Mouse (Mus musculus) hindbrain, embryonic 11.5 days (tissue): ENCODE data around the gene Stk32c. TPM values are rescaled to one million over a fixed set of nuclear protein-coding genes. Genes with fewer than 3 reads are reported as not detected.
A peak's percentile ranks its signal among the peaks of the same experiment; 100 is the strongest.

ENCODE experiments used
- ATAC-seq: fragments of 200-750 bp; cut with Nextera tagmentation; 2 replicates; pipeline ENCODE4 v1.8.0; 2017; ENCODE audit warnings: mild to moderate bottlenecking, moderate TSS enrichment, moderate library complexity; ENCODE audit not compliant: low FRiP score
- DNase-seq: peaks from one replicate; pipeline ENCODE4 v3.0.0-alpha.2; 2015; ENCODE audit warnings: low spot score
- H3K27ac ChIP-seq: fragments of 300-500 bp; sonication (generic); 2 replicates; pipeline ENCODE4 v1.5.1; 2014; ENCODE audit warnings: mild to moderate bottlenecking, low read depth, low read length
- H3K27me3 ChIP-seq: fragments of 300-500 bp; sonication (generic); 2 replicates; pipeline ENCODE4 v1.6.1; 2014; ENCODE audit warnings: mild to moderate bottlenecking, low read length, moderate library complexity, mixed read lengths; ENCODE audit not compliant: control insufficient read depth, insufficient read depth
- H3K36me3 ChIP-seq: fragments of 300-500 bp; sonication (generic); 2 replicates; pipeline ENCODE4 v1.6.1; 2014; ENCODE audit warnings: mild to moderate bottlenecking, low read length, moderate library complexity, mixed read lengths; ENCODE audit not compliant: control insufficient read depth, insufficient read depth
- H3K4me1 ChIP-seq: fragments of 300-500 bp; sonication (generic); replicated peaks from 2 replicates; pipeline ENCODE4 v1.6.1; 2014; ENCODE audit warnings: low read length, mixed read lengths; ENCODE audit not compliant: control insufficient read depth, insufficient read depth
- H3K4me2 ChIP-seq: fragments of 300-500 bp; sonication (generic); replicated peaks from 2 replicates; pipeline ENCODE4 v1.6.1; 2014; ENCODE audit warnings: mild to moderate bottlenecking, low read depth, low read length
- H3K4me3 ChIP-seq: fragments of 300-500 bp; sonication (generic); 2 replicates; pipeline ENCODE4 v1.5.1; 2014; ENCODE audit warnings: low read depth, low read length
- H3K9ac ChIP-seq: fragments of 300-500 bp; sonication (generic); 2 replicates; pipeline ENCODE4 v1.6.1; 2014; ENCODE audit warnings: low read depth, low read length
- H3K9me3 ChIP-seq: fragments of 300-500 bp; sonication (generic); 2 replicates; pipeline ENCODE4 v1.6.1; 2016; ENCODE audit warnings: low read length; ENCODE audit not compliant: control insufficient read depth
- WGBS: fragments of 180-500 bp; shearing (Covaris S2); extraction: QIAGEN DNeasy Blood & Tissue Kit; methylation state at CpG from one replicate; pipeline ENCODE4 v1.1.7; 2014; 5-methylcytosine and 5-hydroxymethylcytosine counted together
- polyA plus RNA-seq: library from polyadenylated mRNA; unstranded; fragments of >200 nt; fragmentation: Nextera tagmentation; extraction: Ambion mirVana; gene quantifications from 2 replicates; pipeline ENCODE4 v1.2.1, GENCODE M21; 2014

The Stk32c gene
- polyA plus RNA-seq, 1 experiment from 2014 or later, result 0.54 TPM

DNA sequence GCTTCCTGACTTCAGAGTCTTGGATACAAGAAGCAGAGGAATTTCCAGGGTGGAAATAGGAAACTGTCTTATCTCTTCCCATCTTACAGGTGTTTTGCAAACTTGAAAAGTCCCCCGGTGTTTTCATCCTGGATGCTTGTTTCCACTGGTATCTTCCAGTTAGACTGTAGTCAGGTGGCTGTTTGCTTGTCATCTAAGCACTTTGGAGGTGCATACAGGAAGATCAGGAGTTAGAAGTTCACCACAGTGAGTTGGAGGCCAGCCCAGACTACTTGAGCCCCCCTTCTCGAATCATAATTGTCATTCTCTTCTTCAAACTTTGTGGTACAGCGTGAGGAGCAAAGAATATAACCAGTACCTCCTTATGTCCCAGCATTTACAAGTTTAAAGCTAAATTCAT, 1.1 kb upstream of the Stk32c start:
- no peaks in the 10 kb centered on the region for H3K9me3 ChIP-seq
- ATAC-seq (no peak), DNase-seq (no peak)
- no peaks in the 10 kb centered on the region for H3K27me3 ChIP-seq
- H3K36me3 ChIP-seq, result no peaks in the 10 kb centered on the region
- H3K4me3 ChIP-seq, result no peak overlapping the region
- no peak overlapping the region for H3K27ac ChIP-seq
- WGBS, result 78% methylated on average over 3 of the region's 3 CpGs
- H3K4me2 ChIP-seq, result no peak overlapping the region
- no peak overlapping the region for H3K9ac ChIP-seq
- no peaks in the 10 kb centered on the region for H3K4me1 ChIP-seq

DNA sequence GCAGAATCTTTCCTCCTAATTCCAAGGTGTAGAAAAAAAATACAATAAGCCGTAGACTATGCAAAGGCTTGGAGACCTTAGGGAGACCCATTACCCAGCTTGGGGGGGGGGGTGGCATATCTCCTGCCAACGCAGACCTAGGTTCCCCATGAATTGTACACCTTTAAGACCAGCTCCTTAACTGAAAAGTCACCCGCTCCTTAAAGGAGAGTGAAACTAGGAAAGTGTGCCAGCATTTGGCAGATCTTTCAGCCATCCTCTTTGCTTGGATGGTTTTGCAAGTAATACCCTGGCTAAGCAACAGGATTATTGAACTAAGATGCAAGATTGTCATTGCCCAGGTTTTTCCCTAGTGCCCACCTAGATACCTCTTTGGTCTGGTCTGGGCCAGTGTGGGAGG, 644 bp upstream of the Stk32c start:
- peak overlapping the region; percentile 26 for H3K4me3 ChIP-seq
- WGBS, result 63% methylated on average over 3 of the region's 3 CpGs
- H3K4me2 ChIP-seq, result peak overlapping the region; percentile 45; the same call in 1 of the 2 replicates
- H3K9me3 ChIP-seq, result no peaks in the 10 kb centered on the region
- no peak for DNase-seq
- H3K27me3 ChIP-seq, result no peaks in the 10 kb centered on the region
- H3K27ac ChIP-seq, result no peak overlapping the region
- no peak overlapping the region for H3K9ac ChIP-seq
- no peaks in the 10 kb centered on the region for H3K36me3 ChIP-seq
- no peak for ATAC-seq
- H3K4me1 ChIP-seq, result no peaks in the 10 kb centered on the region

DNA sequence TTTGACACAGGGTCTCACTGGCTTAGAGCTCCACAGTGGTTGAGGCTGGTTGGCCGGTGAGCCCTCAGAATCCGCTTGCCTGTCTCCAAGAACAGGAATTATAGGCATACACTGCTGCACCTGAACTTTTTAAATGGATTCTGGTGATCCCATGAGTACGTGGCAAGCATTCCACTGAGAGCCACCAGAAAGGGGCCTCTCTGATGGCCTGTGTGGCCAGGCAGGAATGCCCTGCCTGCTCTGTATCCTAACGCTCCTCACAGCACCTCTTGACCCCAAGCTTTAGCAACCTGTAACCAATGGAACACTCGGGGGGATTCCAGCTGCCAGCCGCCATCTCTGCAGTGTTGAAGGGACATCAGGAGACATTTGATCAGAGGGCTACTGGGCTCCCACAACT, 1.3 kb downstream of the Stk32c start:
- no peaks in the 10 kb centered on the region for H3K27me3 ChIP-seq
- H3K4me2 ChIP-seq, result no peak overlapping the region
- H3K4me1 ChIP-seq, result no peaks in the 10 kb centered on the region
- no peaks in the 10 kb centered on the region for H3K36me3 ChIP-seq
- 82% methylated on average over 6 of the region's 6 CpGs for WGBS
- no peaks in the 10 kb centered on the region for H3K9me3 ChIP-seq
- no peak for ATAC-seq
- H3K9ac ChIP-seq, result 0 out of 2 replicates have a peak overlapping the region, but pooled peaks have one; percentile 7
- H3K4me3 ChIP-seq, result no peak overlapping the region
- H3K27ac ChIP-seq, result no peak overlapping the region
- no peak for DNase-seq

DNA sequence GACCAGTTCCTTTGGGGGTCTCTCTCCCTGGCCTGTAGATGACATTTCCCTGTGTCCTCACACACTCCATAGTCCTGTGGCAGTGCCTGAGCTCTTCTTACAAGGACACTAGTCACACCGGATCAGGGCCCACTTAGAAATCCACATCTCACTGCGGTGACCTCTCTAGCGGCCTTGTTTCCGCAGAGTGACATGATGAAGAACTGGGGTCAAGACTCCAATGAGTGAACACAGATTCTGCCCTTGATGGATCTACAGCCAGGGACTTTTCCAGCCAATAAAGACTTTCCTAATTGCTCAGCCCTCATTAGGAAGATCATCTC, 4.4 kb downstream of the Stk32c start:
- Histone ChIP-seq H3K27me3 (no peaks in the 10 kb centered on the region), H3K36me3 (no peaks in the 10 kb centered on the region), H3K4me1 (no peaks in the 10 kb centered on the region), H3K27ac (no peak overlapping the region), H3K4me2 (no peak overlapping the region), H3K9me3 (no peaks in the 10 kb centered on the region), H3K9ac (no peak overlapping the region), H3K4me3 (no peak overlapping the region)
- 90% methylated on average over 4 of the region's 4 CpGs for WGBS
- DNase-seq (no peak), ATAC-seq (no peak)

DNA sequence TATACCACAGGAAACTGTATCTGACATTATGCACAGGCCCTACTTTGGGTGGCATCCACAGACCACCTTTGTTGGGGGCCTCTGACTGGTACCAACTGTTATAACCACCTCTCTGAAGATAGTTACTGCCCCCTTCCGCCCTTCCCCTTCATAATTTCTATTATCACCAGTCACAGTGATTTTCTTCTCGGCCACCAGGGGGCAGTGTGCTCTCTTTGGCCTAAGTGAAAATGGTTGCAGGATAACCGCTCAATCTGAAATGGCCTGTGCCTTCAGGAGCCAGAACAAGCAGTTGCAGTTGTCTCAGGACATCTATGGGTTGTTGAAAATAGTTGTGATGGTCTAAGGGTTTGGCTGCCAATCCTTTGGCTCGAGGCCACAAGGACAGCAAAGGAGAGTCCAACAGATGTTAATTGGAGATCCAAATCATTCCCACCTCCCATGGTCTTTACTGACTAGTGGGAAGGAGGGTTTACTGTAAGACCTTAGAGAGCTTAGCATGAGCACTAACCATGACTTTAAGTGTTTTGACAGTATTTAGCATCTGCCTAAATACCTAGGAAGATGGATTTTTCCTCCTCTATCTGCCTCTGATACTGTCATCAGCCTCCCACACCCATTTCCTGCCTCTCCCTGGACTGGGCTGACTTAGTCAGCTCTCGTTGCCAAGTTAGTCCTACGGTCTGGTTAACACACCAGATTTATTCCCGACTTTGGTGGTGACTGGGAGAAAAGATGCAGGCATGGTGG, 4.9 kb downstream of the Stk32c start:
- H3K4me1 ChIP-seq, result no peaks in the 10 kb centered on the region
- WGBS, result 31% methylated on average over 7 of the region's 7 CpGs

DNA sequence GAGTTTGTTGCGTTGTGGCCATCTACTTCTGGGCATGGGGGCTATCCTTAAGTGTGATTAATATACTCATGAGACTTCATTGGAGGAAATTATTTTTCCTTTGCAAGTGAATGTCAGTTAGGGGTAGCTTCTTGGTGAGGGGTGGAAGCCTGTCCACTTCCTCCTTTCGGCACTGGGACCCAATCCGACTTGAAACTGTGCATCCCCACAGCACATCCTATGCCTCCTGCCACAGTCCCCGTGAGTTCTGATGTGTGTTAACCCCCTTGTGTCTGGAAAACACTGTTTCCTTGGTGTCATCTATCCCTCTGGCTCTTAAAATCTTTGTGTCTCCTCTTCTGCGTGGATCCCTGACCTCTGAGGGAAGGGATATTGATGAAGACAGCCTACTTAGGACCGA, 11.9 kb downstream of the Stk32c start:
- H3K9ac ChIP-seq, result no peak overlapping the region
- H3K4me3 ChIP-seq, result no peak overlapping the region
- no peak overlapping the region for H3K27ac ChIP-seq
- DNase-seq (no peak), ATAC-seq (no peak)
- H3K4me2 ChIP-seq, result no peak overlapping the region
- WGBS, result 61% methylated on average over 6 of the region's 6 CpGs
- no peaks in the 10 kb centered on the region for H3K9me3 ChIP-seq
- no peaks in the 10 kb centered on the region for H3K27me3 ChIP-seq
- no peaks in the 10 kb centered on the region for H3K4me1 ChIP-seq
- H3K36me3 ChIP-seq, result no peaks in the 10 kb centered on the region

More for the DNA sequence above, 4.9 kb downstream of the Stk32c start:
- no peaks in the 10 kb centered on the region for H3K36me3 ChIP-seq
- no peaks in the 10 kb centered on the region for H3K9me3 ChIP-seq
- no peak overlapping the region for H3K27ac ChIP-seq
- H3K9ac ChIP-seq, result no peak overlapping the region
- no peaks in the 10 kb centered on the region for H3K27me3 ChIP-seq
- H3K4me3 ChIP-seq, result no peak overlapping the region
- DNase-seq (peak; percentile 84), ATAC-seq (no peak)
- no peak overlapping the region for H3K4me2 ChIP-seq

DNA sequence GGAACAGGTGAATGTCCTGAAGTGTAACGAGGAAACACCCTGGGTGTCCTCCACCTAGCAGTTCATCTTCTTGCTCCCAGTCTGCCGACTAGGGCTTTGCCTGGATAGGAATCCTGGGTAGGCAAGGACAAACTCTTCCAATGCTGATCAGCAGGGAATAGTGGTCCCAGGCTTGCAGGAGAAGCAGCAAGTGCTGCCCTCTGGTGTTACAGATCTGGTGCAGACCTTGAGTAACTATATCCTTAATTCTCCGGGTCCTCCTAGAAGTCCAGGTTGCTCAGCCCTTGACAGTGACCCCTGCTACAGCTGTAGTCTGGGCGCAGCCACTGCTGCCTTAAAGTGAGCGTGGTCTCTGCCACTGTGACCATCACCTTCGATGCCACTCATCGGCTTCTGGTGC, 13.0 kb downstream of the Stk32c start:
- ATAC-seq (no peak), DNase-seq (peak; percentile 80)
- Histone ChIP-seq H3K9ac (no peak overlapping the region), H3K4me1 (no peaks in the 10 kb centered on the region), H3K27me3 (no peaks in the 10 kb centered on the region), H3K9me3 (no peaks in the 10 kb centered on the region), H3K36me3 (no peaks in the 10 kb centered on the region), H3K4me2 (no peak overlapping the region), H3K27ac (no peak overlapping the region), H3K4me3 (no peak overlapping the region)
- 36% methylated on average over 7 of the region's 7 CpGs for WGBS

DNA sequence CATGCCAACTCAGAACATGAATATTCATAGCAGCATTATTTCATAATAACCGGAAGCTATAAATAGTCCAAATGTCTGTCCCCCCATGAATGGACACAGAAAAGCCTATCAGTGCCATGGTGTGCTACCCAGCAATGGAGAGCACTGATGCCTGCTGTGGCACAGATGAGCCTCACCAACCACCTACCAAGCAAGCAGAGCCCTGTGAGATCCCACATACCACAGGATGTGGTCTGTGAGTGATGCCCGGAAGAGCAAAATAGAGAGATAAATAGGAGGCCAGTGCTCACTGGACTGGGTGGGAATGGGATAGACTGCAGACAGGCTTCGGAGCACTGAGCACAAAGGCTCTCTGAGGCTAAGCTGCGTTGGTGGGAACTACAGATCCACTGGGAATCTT, 16.1 kb downstream of the Stk32c start:
- no peaks in the 10 kb centered on the region for H3K9me3 ChIP-seq
- H3K36me3 ChIP-seq, result no peaks in the 10 kb centered on the region
- no peak overlapping the region for H3K4me2 ChIP-seq
- no peak overlapping the region for H3K9ac ChIP-seq
- no peaks in the 10 kb centered on the region for H3K27me3 ChIP-seq
- ATAC-seq (no peak), DNase-seq (no peak)
- no peaks in the 10 kb centered on the region for H3K4me1 ChIP-seq
- no peak overlapping the region for H3K4me3 ChIP-seq
- 79% methylated on average over 4 of the region's 4 CpGs for WGBS
- H3K27ac ChIP-seq, result no peak overlapping the region

DNA sequence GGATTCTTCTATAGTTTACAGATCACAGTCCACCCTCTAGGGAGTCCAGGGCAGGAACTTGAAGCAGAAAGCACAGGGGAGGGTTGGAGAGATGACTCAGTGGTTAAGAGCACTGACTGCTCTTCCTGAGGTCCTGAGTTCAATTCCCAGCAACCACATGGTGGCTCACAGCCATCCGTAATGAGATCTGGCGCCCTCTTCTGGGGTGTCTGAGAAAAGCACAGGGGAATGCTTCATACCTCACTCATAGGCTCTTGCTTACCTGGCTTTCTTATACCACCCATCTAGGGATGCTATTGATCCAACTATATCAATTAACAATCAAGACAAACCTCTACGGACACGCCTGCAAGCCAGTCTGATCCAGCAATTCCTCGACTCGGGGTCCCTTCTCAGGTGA, 21.5 kb downstream of the Stk32c start:
- Histone ChIP-seq H3K9ac (no peak overlapping the region), H3K4me1 (peaks cover 6% of the 10 kb centered on the region), H3K4me3 (no peak overlapping the region), H3K36me3 (no peaks in the 10 kb centered on the region), H3K4me2 (no peak overlapping the region), H3K27me3 (peaks cover 15% of the 10 kb centered on the region), H3K27ac (no peak overlapping the region), H3K9me3 (no peaks in the 10 kb centered on the region)
- ATAC-seq (no peak), DNase-seq (no peak)
- 68% methylated on average over 6 of the region's 6 CpGs for WGBS
